Mouse (Mus musculus): ENCODE measurements around the gene Ica1. TPM values are rescaled to one million over a fixed set of nuclear protein-coding genes. Genes with fewer than 3 reads are reported as not detected.
A peak's percentile ranks its signal among the peaks of the same experiment; 100 is the strongest.

Ica1 gene
- polyA plus RNA-seq, 1 experiment: 37.8 TPM

- TF ChIP-seq POLR2A (IDR thresholded peaks at IDR 0.05; ENCODE audit: borderline replicate concordance, insufficient read depth, low read length) (no peak), CTCF (IDR thresholded peaks at IDR 0.05; ENCODE audit: borderline replicate concordance, insufficient read depth, low read depth, low read length) (no peak)
Observed at GRCm38 (mm10) chr6:8660076-8660475, 118.2 kb downstream of the Ica1 start.

GRCm38 (mm10) chr6:8659194-8659959 is 118.9 kb downstream of the Ica1 start:
- DNase-seq: peak; percentile 82 to 91
- H3K27me3 ChIP-seq (ENCODE audit: control insufficient read depth, insufficient read depth, low read length): no peaks in the 10 kb centered on the region
- TF ChIP-seq CTCF (IDR thresholded peaks at IDR 0.05; ENCODE audit: borderline replicate concordance, insufficient read depth, low read depth, low read length) (no peak), POLR2A (IDR thresholded peaks at IDR 0.05; ENCODE audit: borderline replicate concordance, insufficient read depth, low read length) (no peak)
- no peak overlapping the region for H3K4me3 ChIP-seq (replicated peaks; ENCODE audit: insufficient read depth, low read depth, low read length)
- H3K4me1 ChIP-seq (ENCODE audit: control insufficient read depth, insufficient read depth, low read length): peaks cover 14% of the 10 kb centered on the region; the same call in 1 of the 2 replicates
- 10% methylated on average over 13 of the region's 13 CpGs for WGBS
- peak overlapping the region; percentile 36 for H3K27ac ChIP-seq (ENCODE audit: insufficient read depth, low read length)

More at GRCm38 (mm10) chr6:8660076-8660475, 118.2 kb downstream of the Ica1 start:
- 82% methylated on average over 2 of the region's 2 CpGs for WGBS
- Histone ChIP-seq H3K4me3 (replicated peaks; ENCODE audit: insufficient read depth, low read depth, low read length) (no peak overlapping the region), H3K27me3 (ENCODE audit: control insufficient read depth, insufficient read depth, low read length) (no peaks in the 10 kb centered on the region), H3K4me1 (ENCODE audit: control insufficient read depth, insufficient read depth, low read length) (peaks cover 18% of the 10 kb centered on the region; the same call in 1 of the 2 replicates), H3K27ac (ENCODE audit: insufficient read depth, low read length) (peak overlapping the region; percentile 35; the same call in 1 of the 2 replicates)
- no peak for DNase-seq

GRCm38 (mm10) chr6:8658431-8658830 is 119.9 kb downstream of the Ica1 start:
- peak overlapping the region; percentile 44 for H3K27ac ChIP-seq (ENCODE audit: insufficient read depth, low read length)
- no peak overlapping the region for H3K4me3 ChIP-seq (replicated peaks; ENCODE audit: insufficient read depth, low read depth, low read length)
- H3K27me3 ChIP-seq (ENCODE audit: control insufficient read depth, insufficient read depth, low read length): no peaks in the 10 kb centered on the region
- H3K4me1 ChIP-seq (ENCODE audit: control insufficient read depth, insufficient read depth, low read length): peaks cover 14% of the 10 kb centered on the region; the same call in 1 of the 2 replicates
- WGBS: 81% methylated on average over 4 of the region's 4 CpGs
- no peak for DNase-seq
- TF ChIP-seq POLR2A (IDR thresholded peaks at IDR 0.05; ENCODE audit: borderline replicate concordance, insufficient read depth, low read length) (no peak), CTCF (IDR thresholded peaks at IDR 0.05; ENCODE audit: borderline replicate concordance, insufficient read depth, low read depth, low read length) (no peak)

- Histone ChIP-seq H3K4me1 (ENCODE audit: control insufficient read depth, insufficient read depth, low read length) (peaks cover 14% of the 10 kb centered on the region; the same call in 1 of the 2 replicates), H3K27ac (ENCODE audit: insufficient read depth, low read length) (no peak overlapping the region), H3K4me3 (replicated peaks; ENCODE audit: insufficient read depth, low read depth, low read length) (no peak overlapping the region), H3K27me3 (ENCODE audit: control insufficient read depth, insufficient read depth, low read length) (no peaks in the 10 kb centered on the region)
- WGBS: 75% methylated on average over 3 of the region's 3 CpGs
- TF ChIP-seq CTCF (IDR thresholded peaks at IDR 0.05; ENCODE audit: borderline replicate concordance, insufficient read depth, low read depth, low read length) (no peak), POLR2A (IDR thresholded peaks at IDR 0.05; ENCODE audit: borderline replicate concordance, insufficient read depth, low read length) (no peak)
- no peak for DNase-seq
Observed at GRCm38 (mm10) chr6:8657459-8657858, 120.8 kb downstream of the Ica1 start.

GRCm38 (mm10) chr6:8655454-8655853 is 122.8 kb downstream of the Ica1 start:
- Histone ChIP-seq H3K27me3 (ENCODE audit: control insufficient read depth, insufficient read depth, low read length) (no peaks in the 10 kb centered on the region), H3K4me3 (replicated peaks; ENCODE audit: insufficient read depth, low read depth, low read length) (no peak overlapping the region), H3K4me1 (ENCODE audit: control insufficient read depth, insufficient read depth, low read length) (peaks cover 14% of the 10 kb centered on the region; the same call in 1 of the 2 replicates), H3K27ac (ENCODE audit: insufficient read depth, low read length) (no peak overlapping the region)
- no peak for TF ChIP-seq POLR2A (IDR thresholded peaks at IDR 0.05; ENCODE audit: borderline replicate concordance, insufficient read depth, low read length)
- no peak for TF ChIP-seq CTCF (IDR thresholded peaks at IDR 0.05; ENCODE audit: borderline replicate concordance, insufficient read depth, low read depth, low read length)
- 89% methylated on average over 2 of the region's 2 CpGs for WGBS
- no peak for DNase-seq

- H3K27me3 ChIP-seq (ENCODE audit: control insufficient read depth, insufficient read depth, low read length): no peaks in the 10 kb centered on the region
- TF ChIP-seq POLR2A (IDR thresholded peaks at IDR 0.05; ENCODE audit: borderline replicate concordance, insufficient read depth, low read length): no peak
- no peak for TF ChIP-seq CTCF (IDR thresholded peaks at IDR 0.05; ENCODE audit: borderline replicate concordance, insufficient read depth, low read depth, low read length)
- H3K4me1 ChIP-seq (ENCODE audit: control insufficient read depth, insufficient read depth, low read length): peaks cover 6% of the 10 kb centered on the region
- no peak for DNase-seq
- H3K4me3 ChIP-seq (replicated peaks; ENCODE audit: insufficient read depth, low read depth, low read length): no peak overlapping the region
- WGBS: 91% methylated on average over 7 of the region's 7 CpGs
- H3K27ac ChIP-seq (ENCODE audit: insufficient read depth, low read length): no peak overlapping the region
Observed at GRCm38 (mm10) chr6:8650413-8650812, 127.9 kb downstream of the Ica1 start.

GRCm38 (mm10) chr6:8649295-8649865 is 128.9 kb downstream of the Ica1 start:
- no peak for DNase-seq
- no peak overlapping the region for H3K27ac ChIP-seq (ENCODE audit: insufficient read depth, low read length)
- no peak overlapping the region for H3K4me3 ChIP-seq (replicated peaks; ENCODE audit: insufficient read depth, low read depth, low read length)
- H3K27me3 ChIP-seq (ENCODE audit: control insufficient read depth, insufficient read depth, low read length): no peaks in the 10 kb centered on the region
- 59% methylated on average over 4 of the region's 4 CpGs for WGBS
- H3K4me1 ChIP-seq (ENCODE audit: control insufficient read depth, insufficient read depth, low read length): peaks cover 12% of the 10 kb centered on the region
- TF ChIP-seq CTCF (IDR thresholded peaks at IDR 0.05; ENCODE audit: borderline replicate concordance, insufficient read depth, low read depth, low read length): no peak
- TF ChIP-seq POLR2A (IDR thresholded peaks at IDR 0.05; ENCODE audit: borderline replicate concordance, insufficient read depth, low read length): no peak

Data from cerebellum, adult 2 months (tissue).